Mouse (Mus musculus): ENCODE measurements around the gene Epb41l4b. TPM values are rescaled to one million over a fixed set of nuclear protein-coding genes. Genes with fewer than 3 reads are reported as not detected.
A peak's percentile ranks its signal among the peaks of the same experiment; 100 is the strongest.

Gene Epb41l4b
- polyA plus RNA-seq, 1 experiment: 10.7 TPM

DNA sequence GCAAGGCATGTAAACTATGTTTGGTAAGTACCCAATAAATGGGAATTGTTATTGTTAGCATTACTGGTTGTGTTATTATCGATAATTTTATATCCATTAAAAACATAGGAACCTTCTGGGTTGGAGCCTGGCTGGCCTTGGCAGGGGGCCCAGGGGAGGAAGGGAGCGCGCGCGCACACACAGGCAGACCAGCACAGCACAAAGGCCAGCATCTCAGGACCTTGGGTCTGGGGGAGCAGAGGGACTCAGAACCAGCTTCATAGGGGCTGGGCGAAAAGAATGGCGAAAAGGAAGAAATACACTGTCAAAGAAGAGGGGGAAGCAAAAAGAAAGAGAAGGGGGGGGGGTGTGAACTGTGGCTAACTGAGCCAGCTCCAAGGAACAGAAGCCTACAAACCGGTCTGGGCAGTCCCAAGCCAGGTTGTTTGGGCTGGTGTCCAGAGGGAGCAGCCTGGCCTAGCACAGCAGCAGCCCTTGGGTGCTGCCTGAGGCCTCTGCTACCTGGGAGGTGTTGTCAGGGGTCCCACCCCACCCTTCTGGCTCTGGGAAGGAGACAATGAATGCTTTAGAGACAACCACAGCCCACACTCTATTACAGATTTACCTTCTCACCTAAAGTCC, 13.4 kb upstream of the Epb41l4b start:
- Histone ChIP-seq H3K4me3 (ENCODE audit: control insufficient read depth, insufficient read depth, low read length) (no peak overlapping the region), H3K27ac (ENCODE audit: control insufficient read depth, insufficient read depth, low read length) (no peak overlapping the region; the same call in 1 of the 2 replicates), H3K36me3 (ENCODE audit: control insufficient read depth, insufficient read depth, low read length) (no peaks in the 10 kb centered on the region), H3K27me3 (ENCODE audit: control insufficient read depth, insufficient read depth, low read length) (no peaks in the 10 kb centered on the region; the same call in 1 of the 2 replicates), H3K4me1 (replicated peaks; ENCODE audit: control insufficient read depth, insufficient read depth, low read length) (no peaks in the 10 kb centered on the region)
- 93% methylated on average over 8 of the region's 8 CpGs for WGBS
- TF ChIP-seq CTCF (IDR thresholded peaks at IDR 0.05; ENCODE audit: borderline replicate concordance, control insufficient read depth, extremely low read depth, insufficient read depth, low read length, poor library complexity): no peak
- TF ChIP-seq POLR2A (IDR thresholded peaks at IDR 0.05; ENCODE audit: control insufficient read depth, extremely low read depth, insufficient read depth, low read length, poor library complexity): no peak
- no peak for DNase-seq

DNA sequence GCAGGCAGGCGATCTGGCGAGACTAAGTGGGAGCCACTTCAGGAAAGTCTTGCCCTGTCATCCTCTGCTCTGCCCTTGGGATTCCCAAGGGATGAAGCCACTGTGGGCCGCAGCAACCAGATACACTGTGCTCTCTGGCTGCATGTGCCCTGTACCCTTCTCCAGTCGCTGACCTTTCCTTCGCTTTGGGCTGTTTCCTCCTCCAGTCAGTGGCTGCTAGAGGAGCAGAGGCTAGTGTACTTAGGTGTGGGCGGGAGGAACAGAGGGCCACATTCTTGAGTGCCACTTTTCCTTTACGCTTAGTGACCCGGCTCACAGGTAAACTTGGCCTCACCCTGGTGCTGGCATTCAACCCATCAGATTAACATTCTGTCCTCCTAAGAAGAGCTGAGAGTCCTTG, 10.6 kb upstream of the Epb41l4b start:
- Histone ChIP-seq H3K4me3 (ENCODE audit: control insufficient read depth, insufficient read depth, low read length) (no peak overlapping the region), H3K36me3 (ENCODE audit: control insufficient read depth, insufficient read depth, low read length) (no peaks in the 10 kb centered on the region), H3K27me3 (ENCODE audit: control insufficient read depth, insufficient read depth, low read length) (no peaks in the 10 kb centered on the region; the same call in 1 of the 2 replicates), H3K27ac (ENCODE audit: control insufficient read depth, insufficient read depth, low read length) (no peak overlapping the region), H3K4me1 (replicated peaks; ENCODE audit: control insufficient read depth, insufficient read depth, low read length) (no peaks in the 10 kb centered on the region)
- no peak for DNase-seq
- no peak for TF ChIP-seq CTCF (IDR thresholded peaks at IDR 0.05; ENCODE audit: borderline replicate concordance, control insufficient read depth, extremely low read depth, insufficient read depth, low read length, poor library complexity)
- TF ChIP-seq POLR2A (IDR thresholded peaks at IDR 0.05; ENCODE audit: control insufficient read depth, extremely low read depth, insufficient read depth, low read length, poor library complexity): no peak
- WGBS: 91% methylated on average over 8 of the region's 8 CpGs

DNA sequence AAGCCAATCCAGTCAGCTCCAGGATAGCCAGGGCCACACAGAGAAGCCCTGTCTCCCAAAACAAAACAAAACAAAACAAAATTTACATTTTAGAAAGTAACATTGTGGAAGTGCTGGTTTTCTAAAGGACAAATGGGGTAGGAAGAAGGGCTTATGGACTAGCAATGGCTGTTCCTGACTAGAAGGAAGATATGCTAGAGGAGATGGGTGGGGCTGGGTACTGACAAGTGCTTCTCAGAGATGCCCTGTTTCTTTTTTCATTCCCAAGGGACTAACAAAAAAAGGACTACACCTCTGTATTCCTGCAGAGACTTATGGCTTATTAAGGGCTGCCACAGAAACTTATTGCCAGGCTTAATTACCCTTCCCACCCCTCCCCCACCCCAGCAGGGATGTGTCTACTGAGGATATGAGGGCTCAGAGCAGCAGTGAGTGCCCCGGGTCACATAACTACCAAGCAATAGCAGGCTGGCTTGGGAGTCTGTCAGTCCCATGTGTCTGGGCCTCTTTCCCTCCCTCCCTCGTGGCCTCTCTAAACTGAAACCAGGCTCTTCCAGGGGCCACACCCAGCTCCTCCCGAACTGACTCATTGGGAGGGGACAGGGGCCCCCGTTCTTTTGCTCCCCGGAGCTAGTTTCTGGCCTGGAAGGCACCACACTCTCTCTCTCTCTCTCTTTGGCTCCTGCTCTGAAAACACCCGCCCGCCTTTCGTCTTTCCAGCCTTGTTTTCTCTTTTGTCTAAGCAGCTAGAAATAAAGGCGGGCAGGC, 10.0 kb upstream of the Epb41l4b start:
- H3K27ac ChIP-seq (ENCODE audit: control insufficient read depth, insufficient read depth, low read length): no peak overlapping the region
- no peaks in the 10 kb centered on the region for H3K4me1 ChIP-seq (replicated peaks; ENCODE audit: control insufficient read depth, insufficient read depth, low read length)
- no peak overlapping the region for H3K4me3 ChIP-seq (ENCODE audit: control insufficient read depth, insufficient read depth, low read length)
- no peak for DNase-seq
- H3K36me3 ChIP-seq (ENCODE audit: control insufficient read depth, insufficient read depth, low read length): no peaks in the 10 kb centered on the region
- H3K27me3 ChIP-seq (ENCODE audit: control insufficient read depth, insufficient read depth, low read length): no peaks in the 10 kb centered on the region; the same call in 1 of the 2 replicates
- 43% methylated on average over 9 of the region's 9 CpGs for WGBS
- TF ChIP-seq CTCF (IDR thresholded peaks at IDR 0.05; ENCODE audit: borderline replicate concordance, control insufficient read depth, extremely low read depth, insufficient read depth, low read length, poor library complexity) (no peak), POLR2A (IDR thresholded peaks at IDR 0.05; ENCODE audit: control insufficient read depth, extremely low read depth, insufficient read depth, low read length, poor library complexity) (no peak)

GRCm38 (mm10) chr4:57148182-57148581, 4.9 kb upstream of the Epb41l4b start:
- Histone ChIP-seq H3K4me3 (ENCODE audit: control insufficient read depth, insufficient read depth, low read length) (no peak overlapping the region), H3K4me1 (replicated peaks; ENCODE audit: control insufficient read depth, insufficient read depth, low read length) (no peaks in the 10 kb centered on the region), H3K27me3 (ENCODE audit: control insufficient read depth, insufficient read depth, low read length) (no peaks in the 10 kb centered on the region), H3K27ac (ENCODE audit: control insufficient read depth, insufficient read depth, low read length) (no peak overlapping the region), H3K36me3 (ENCODE audit: control insufficient read depth, insufficient read depth, low read length) (no peaks in the 10 kb centered on the region)
- WGBS: 81% methylated on average over 3 of the region's 3 CpGs
- DNase-seq: no peak
- TF ChIP-seq POLR2A (IDR thresholded peaks at IDR 0.05; ENCODE audit: control insufficient read depth, extremely low read depth, insufficient read depth, low read length, poor library complexity) (no peak), CTCF (IDR thresholded peaks at IDR 0.05; ENCODE audit: borderline replicate concordance, control insufficient read depth, extremely low read depth, insufficient read depth, low read length, poor library complexity) (no peak)

DNA sequence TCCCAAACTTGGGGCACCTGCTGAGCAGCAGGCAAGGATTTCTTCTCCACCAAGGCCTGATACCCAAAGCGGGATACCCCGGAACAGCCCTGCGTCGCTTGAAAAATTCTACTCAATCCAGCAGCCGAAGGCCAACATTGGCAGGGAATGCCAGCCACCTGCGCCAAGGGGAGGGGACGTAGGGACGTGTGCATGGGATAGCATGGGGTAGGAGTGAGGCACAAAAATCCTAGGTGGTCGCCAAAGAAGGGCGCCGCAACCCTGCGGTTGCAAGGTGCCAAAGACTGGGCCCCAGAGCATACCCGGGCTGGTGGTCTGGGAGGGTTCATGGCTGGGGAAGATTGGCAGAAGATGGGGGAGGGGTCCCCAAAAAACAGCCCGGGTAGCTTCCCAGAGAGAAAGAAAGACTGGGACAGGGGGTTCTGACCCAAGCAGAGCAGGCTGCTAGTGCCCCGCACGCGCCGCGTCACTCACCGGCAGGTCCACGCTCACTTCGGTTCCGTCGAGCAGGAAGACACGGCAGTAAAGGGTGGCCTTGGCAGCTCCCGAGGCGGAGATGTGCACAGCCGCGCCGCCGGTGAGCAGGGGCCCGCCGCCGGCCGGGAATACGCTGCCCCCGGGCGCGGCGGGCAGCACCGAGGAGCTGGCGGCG, 737 bp downstream of the Epb41l4b start:
- peak; percentile 21 for DNase-seq
- Histone ChIP-seq H3K36me3 (ENCODE audit: control insufficient read depth, insufficient read depth, low read length) (no peaks in the 10 kb centered on the region), H3K4me1 (replicated peaks; ENCODE audit: control insufficient read depth, insufficient read depth, low read length) (peaks cover 14% of the 10 kb centered on the region), H3K27me3 (ENCODE audit: control insufficient read depth, insufficient read depth, low read length) (peaks cover 8% of the 10 kb centered on the region), H3K27ac (ENCODE audit: control insufficient read depth, insufficient read depth, low read length) (no peak overlapping the region), H3K4me3 (ENCODE audit: control insufficient read depth, insufficient read depth, low read length) (peak overlapping the region; percentile 36)
- 1% methylated on average over 43 of the region's 43 CpGs for WGBS
- TF ChIP-seq POLR2A (IDR thresholded peaks at IDR 0.05; ENCODE audit: control insufficient read depth, extremely low read depth, insufficient read depth, low read length, poor library complexity) (no peak), CTCF (IDR thresholded peaks at IDR 0.05; ENCODE audit: borderline replicate concordance, control insufficient read depth, extremely low read depth, insufficient read depth, low read length, poor library complexity) (no peak)

- H3K4me1 ChIP-seq (replicated peaks; ENCODE audit: control insufficient read depth, insufficient read depth, low read length): peaks cover 14% of the 10 kb centered on the region
- H3K36me3 ChIP-seq (ENCODE audit: control insufficient read depth, insufficient read depth, low read length): no peaks in the 10 kb centered on the region
- WGBS: 2% methylated on average over 26 of the region's 26 CpGs
- H3K27ac ChIP-seq (ENCODE audit: control insufficient read depth, insufficient read depth, low read length): no peak overlapping the region
- peaks cover 8% of the 10 kb centered on the region for H3K27me3 ChIP-seq (ENCODE audit: control insufficient read depth, insufficient read depth, low read length)
- peak overlapping the region; percentile 36 for H3K4me3 ChIP-seq (ENCODE audit: control insufficient read depth, insufficient read depth, low read length)
- DNase-seq: peak; percentile 15
- TF ChIP-seq POLR2A (IDR thresholded peaks at IDR 0.05; ENCODE audit: control insufficient read depth, extremely low read depth, insufficient read depth, low read length, poor library complexity) (no peak), CTCF (IDR thresholded peaks at IDR 0.05; ENCODE audit: borderline replicate concordance, control insufficient read depth, extremely low read depth, insufficient read depth, low read length, poor library complexity) (no peak)
Observed at GRCm38 (mm10) chr4:57141908-57142361, 1.3 kb downstream of the Epb41l4b start.

Data from thymus, adult 2 months (tissue).